Mouse (Mus musculus) limb, embryonic 12.5 days (tissue): ENCODE results near the gene Gm21188. TPM values are rescaled to one million over a fixed set of nuclear protein-coding genes. Genes with fewer than 3 reads are reported as not detected.
"Not testable (repeated sequence)": the region's sequence is repeated elsewhere in the genome, so short reads cannot be mapped to it uniquely, and the experiment has no call there.

Experiments used
- ATAC-seq: fragments of 200-750 bp; cut with Nextera tagmentation; 2 replicates; pipeline ENCODE4 v1.8.0; 2017; ENCODE audit warnings: low read depth, moderate TSS enrichment; ENCODE audit not compliant: insufficient number of reproducible peaks, insufficient read depth, low FRiP score, low TSS enrichment
- H3K27ac ChIP-seq: fragments of 300-500 bp; sonication (generic); 2 replicates; pipeline ENCODE4 v1.5.1; 2016; ENCODE audit warnings: mild to moderate bottlenecking, moderate library complexity
- H3K27me3 ChIP-seq: fragments of 300-500 bp; sonication (generic); 2 replicates; pipeline ENCODE4 v1.6.1; 2016; ENCODE audit warnings: mild to moderate bottlenecking, moderate library complexity
- H3K36me3 ChIP-seq: fragments of 300-500 bp; sonication (generic); 2 replicates; pipeline ENCODE4 v1.6.1; 2016; ENCODE audit warnings: mild to moderate bottlenecking, moderate library complexity
- H3K4me1 ChIP-seq: fragments of 300-500 bp; sonication (generic); replicated peaks from 2 replicates; pipeline ENCODE4 v1.6.1; 2016
- H3K4me2 ChIP-seq: fragments of 300-500 bp; sonication (generic); 2 replicates; pipeline ENCODE4 v1.6.1; 2016; ENCODE audit warnings: mild to moderate bottlenecking, moderate library complexity
- H3K4me3 ChIP-seq: fragments of 300-500 bp; sonication (generic); replicated peaks from 2 replicates; pipeline ENCODE4 v1.5.1; 2016; ENCODE audit warnings: mild to moderate bottlenecking
- H3K9ac ChIP-seq: fragments of 300-500 bp; sonication (generic); replicated peaks from 2 replicates; pipeline ENCODE4 v1.6.1; 2016; ENCODE audit warnings: mild to moderate bottlenecking, moderate library complexity
- H3K9me3 ChIP-seq: fragments of 300-500 bp; sonication (generic); 2 replicates; pipeline ENCODE4 v1.6.1; 2016; ENCODE audit warnings: mild to moderate bottlenecking, moderate library complexity
- WGBS: fragments of 180-500 bp; shearing (Covaris S2); methylation state at CpG from one replicate; pipeline ENCODE4 v1.1.7; 2016; 5-methylcytosine and 5-hydroxymethylcytosine counted together
- polyA plus RNA-seq: library from polyadenylated mRNA; unstranded; fragments of >200 nt; fragmentation: Nextera tagmentation; extraction: Ambion mirVana; gene quantifications from 2 replicates; pipeline ENCODE4 v1.2.1, GENCODE M21; 2016

Gm21188 gene
- polyA plus RNA-seq, 1 experiment from 2014 or later, result not detected

- H3K4me2 ChIP-seq, ATAC-seq, H3K36me3 ChIP-seq, H3K9ac ChIP-seq, H3K4me1 ChIP-seq, H3K27ac ChIP-seq, H3K9me3 ChIP-seq, H3K4me3 ChIP-seq: not testable (repeated sequence)
- WGBS, result 0% methylated on average over 3 of the region's 13 CpGs
- H3K27me3 ChIP-seq, result peaks cover 21% of the 10 kb centered on the region
These were observed 25.6 kb downstream of the Gm21188 start for GRCm38 (mm10) chr13:120026373-120026772.

GRCm38 (mm10) chr13:120025576-120025975 is 26.4 kb downstream of the Gm21188 start:
- not testable (repeated sequence) for H3K4me2 ChIP-seq, H3K4me1 ChIP-seq, ATAC-seq, H3K4me3 ChIP-seq, H3K27ac ChIP-seq, H3K9ac ChIP-seq, H3K9me3 ChIP-seq, H3K36me3 ChIP-seq
- H3K27me3 ChIP-seq, result peaks cover 21% of the 10 kb centered on the region
- WGBS, result 9% methylated on average over 4 of the region's 4 CpGs

GRCm38 (mm10) chr13:120025004-120025403 is 27.0 kb downstream of the Gm21188 start:
- H3K36me3 ChIP-seq, H3K4me1 ChIP-seq, H3K9me3 ChIP-seq, H3K9ac ChIP-seq, H3K4me3 ChIP-seq, H3K4me2 ChIP-seq, H3K27ac ChIP-seq, ATAC-seq: not testable (repeated sequence)
- WGBS, result 2% methylated on average over 21 of the region's 21 CpGs
- H3K27me3 ChIP-seq, result peaks cover 25% of the 10 kb centered on the region

- ATAC-seq, H3K4me2 ChIP-seq: not testable (repeated sequence)
- WGBS, result 8% methylated on average over 9 of the region's 9 CpGs
These were observed 27.4 kb downstream of the Gm21188 start for GRCm38 (mm10) chr13:120024581-120024980.

GRCm38 (mm10) chr13:120021477-120021876 is 30.5 kb downstream of the Gm21188 start:
- H3K9me3 ChIP-seq, H3K4me1 ChIP-seq, H3K9ac ChIP-seq, H3K4me3 ChIP-seq, ATAC-seq, H3K4me2 ChIP-seq, H3K36me3 ChIP-seq, H3K27ac ChIP-seq: not testable (repeated sequence)
- WGBS, result no CpG with 5 or more reads among the region's 1 CpGs
- peaks cover 25% of the 10 kb centered on the region for H3K27me3 ChIP-seq

More at GRCm38 (mm10) chr13:120024581-120024980, 27.4 kb downstream of the Gm21188 start:
- H3K9me3 ChIP-seq, H3K4me1 ChIP-seq, H3K9ac ChIP-seq, H3K27ac ChIP-seq, H3K36me3 ChIP-seq, H3K4me3 ChIP-seq: not testable (repeated sequence)
- peaks cover 25% of the 10 kb centered on the region for H3K27me3 ChIP-seq

GRCm38 (mm10) chr13:120015348-120016007 is 36.5 kb downstream of the Gm21188 start:
- not testable (repeated sequence) for H3K4me3 ChIP-seq, ATAC-seq, H3K36me3 ChIP-seq, H3K9ac ChIP-seq, H3K4me2 ChIP-seq, H3K4me1 ChIP-seq, H3K27ac ChIP-seq, H3K9me3 ChIP-seq
- under 1% methylated on average over 10 of the region's 32 CpGs for WGBS
- peaks cover 10% of the 10 kb centered on the region for H3K27me3 ChIP-seq

GRCm38 (mm10) chr13:120013962-120014361 is 38.0 kb downstream of the Gm21188 start:
- not testable (repeated sequence) for ATAC-seq, H3K36me3 ChIP-seq, H3K4me2 ChIP-seq, H3K27me3 ChIP-seq, H3K4me1 ChIP-seq, H3K4me3 ChIP-seq, H3K27ac ChIP-seq, H3K9me3 ChIP-seq, H3K9ac ChIP-seq
- no CpG with 5 or more reads among the region's 2 CpGs for WGBS

- not testable (repeated sequence) for H3K9ac ChIP-seq, H3K27ac ChIP-seq, H3K36me3 ChIP-seq, H3K27me3 ChIP-seq, ATAC-seq, H3K4me1 ChIP-seq, H3K4me3 ChIP-seq, H3K4me2 ChIP-seq, H3K9me3 ChIP-seq
- WGBS, result no CpG with 5 or more reads among the region's 5 CpGs
These were observed 38.5 kb downstream of the Gm21188 start for GRCm38 (mm10) chr13:120013544-120013943.

GRCm38 (mm10) chr13:120010068-120010467 is 41.9 kb downstream of the Gm21188 start:
- H3K9ac ChIP-seq, H3K27me3 ChIP-seq, H3K27ac ChIP-seq, H3K9me3 ChIP-seq, H3K4me1 ChIP-seq, H3K4me2 ChIP-seq, H3K4me3 ChIP-seq, ATAC-seq, H3K36me3 ChIP-seq: not testable (repeated sequence)

- H3K27me3 ChIP-seq, H3K4me1 ChIP-seq, H3K27ac ChIP-seq, H3K9ac ChIP-seq, ATAC-seq, H3K9me3 ChIP-seq, H3K36me3 ChIP-seq, H3K4me3 ChIP-seq, H3K4me2 ChIP-seq: not testable (repeated sequence)
- no CpG with 5 or more reads among the region's 4 CpGs for WGBS
These were observed 52.8 kb downstream of the Gm21188 start for GRCm38 (mm10) chr13:119999215-119999614.

- H3K4me3 ChIP-seq, H3K9me3 ChIP-seq, H3K27ac ChIP-seq, H3K4me2 ChIP-seq, H3K4me1 ChIP-seq, H3K9ac ChIP-seq, H3K27me3 ChIP-seq, H3K36me3 ChIP-seq: not testable (repeated sequence)
- no CpG with 5 or more reads among the region's 22 CpGs for WGBS
- ATAC-seq, result peak; percentile 66; the same call in 1 of the 2 replicates
These were observed 53.4 kb downstream of the Gm21188 start for GRCm38 (mm10) chr13:119998442-119999086.
